Mouse (Mus musculus) stomach, embryonic 15.5 days (tissue): ENCODE data around the gene Ms4a3. TPM values are rescaled to one million over a fixed set of nuclear protein-coding genes. Genes with fewer than 3 reads are reported as not detected.

Experiments used
- ATAC-seq: fragments of 200-750 bp; cut with Nextera tagmentation; 2 replicates; pipeline ENCODE4 v1.8.0; 2017; ENCODE audit warnings: low read depth, moderate number of reproducible peaks, moderate TSS enrichment; ENCODE audit not compliant: insufficient read depth, low FRiP score
- H3K27ac ChIP-seq: fragments of 300-500 bp; sonication (generic); 2 replicates; pipeline ENCODE4 v1.5.1; 2015; ENCODE audit warnings: mild to moderate bottlenecking, inconsistent platforms
- H3K27me3 ChIP-seq: fragments of 300-500 bp; sonication (generic); replicated peaks from 2 replicates; pipeline ENCODE4 v1.6.1; 2015; ENCODE audit warnings: inconsistent platforms
- H3K36me3 ChIP-seq: fragments of 300-500 bp; sonication (generic); 2 replicates; pipeline ENCODE4 v1.6.1; 2015; ENCODE audit warnings: inconsistent platforms
- H3K4me1 ChIP-seq: fragments of 300-500 bp; sonication (generic); 2 replicates; pipeline ENCODE4 v1.6.1; 2015; ENCODE audit warnings: inconsistent platforms
- H3K4me2 ChIP-seq: fragments of 300-500 bp; sonication (generic); 2 replicates; pipeline ENCODE4 v1.6.1; 2015; ENCODE audit warnings: mild to moderate bottlenecking, inconsistent platforms
- H3K4me3 ChIP-seq: fragments of 300-500 bp; sonication (generic); replicated peaks from 2 replicates; pipeline ENCODE4 v1.5.1; 2015; ENCODE audit warnings: inconsistent platforms
- H3K9ac ChIP-seq: fragments of 300-500 bp; sonication (generic); 2 replicates; pipeline ENCODE4 v1.6.1; 2015; ENCODE audit warnings: inconsistent platforms
- H3K9me3 ChIP-seq: fragments of 300-500 bp; sonication (generic); 2 replicates; pipeline ENCODE4 v1.6.1; 2016; ENCODE audit warnings: inconsistent platforms
- WGBS: fragments of 180-500 bp; shearing (Covaris S2); methylation state at CpG from one replicate; pipeline ENCODE4 v1.1.7; 2015; 5-methylcytosine and 5-hydroxymethylcytosine counted together
- polyA plus RNA-seq: library from polyadenylated mRNA; unstranded; fragments of >200 nt; fragmentation: Nextera tagmentation; extraction: Ambion mirVana; gene quantifications from 2 replicates; pipeline ENCODE4 v1.2.1, GENCODE M21; 2015

Gene Ms4a3
- 0.86 and 1.7 TPM in 2 replicates for polyA plus RNA-seq

DNA sequence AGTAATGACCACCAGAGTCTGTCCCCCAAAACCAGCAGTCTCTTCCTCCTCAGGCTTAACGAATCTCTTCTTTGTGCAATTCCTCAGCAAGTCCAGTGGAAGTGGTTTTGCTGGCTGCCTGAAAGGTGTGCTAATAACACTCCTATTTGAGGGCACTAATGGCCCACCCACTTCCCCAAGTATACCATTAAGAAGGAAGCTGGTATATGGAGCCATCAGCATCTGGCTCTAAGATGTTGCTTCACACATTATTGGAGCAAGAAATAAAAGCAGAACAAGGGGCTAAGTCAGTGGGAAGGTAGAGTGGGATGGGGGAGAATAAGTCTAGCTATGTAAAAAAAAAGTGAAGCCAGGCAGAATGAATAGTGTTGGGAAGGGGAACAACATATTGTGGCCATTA, at the start of gene Ms4a3:
Gene Ms4a3 (minus strand): TSS at position 120 of the 400 bp plus-strand sequence.
- WGBS, result 63% methylated on average over 1 of the region's 1 CpGs
- H3K27ac ChIP-seq, result no peak within 1 kb of the TSS
- no peak within 1 kb of the TSS for H3K4me3 ChIP-seq
- no peak for ATAC-seq
- no peak within 1 kb of the TSS for H3K9ac ChIP-seq
- no peaks in the 10 kb centered on the region for H3K9me3 ChIP-seq
- H3K36me3 ChIP-seq, result no peaks in the 10 kb centered on the region
- H3K4me1 ChIP-seq, result no peaks in the 10 kb centered on the region
- no peaks in the 10 kb centered on the region for H3K27me3 ChIP-seq
- H3K4me2 ChIP-seq, result no peak within 1 kb of the TSS

GRCm38 (mm10) chr19:11661562-11661961, 20.9 kb upstream of the Ms4a3 start:
- no peaks in the 10 kb centered on the region for H3K27me3 ChIP-seq
- no peaks in the 10 kb centered on the region for H3K9me3 ChIP-seq
- no peak overlapping the region for H3K4me2 ChIP-seq
- no peak overlapping the region for H3K4me3 ChIP-seq
- H3K9ac ChIP-seq, result no peak overlapping the region
- no peak for ATAC-seq
- no peak overlapping the region for H3K27ac ChIP-seq
- no peaks in the 10 kb centered on the region for H3K36me3 ChIP-seq
- H3K4me1 ChIP-seq, result no peaks in the 10 kb centered on the region

DNA sequence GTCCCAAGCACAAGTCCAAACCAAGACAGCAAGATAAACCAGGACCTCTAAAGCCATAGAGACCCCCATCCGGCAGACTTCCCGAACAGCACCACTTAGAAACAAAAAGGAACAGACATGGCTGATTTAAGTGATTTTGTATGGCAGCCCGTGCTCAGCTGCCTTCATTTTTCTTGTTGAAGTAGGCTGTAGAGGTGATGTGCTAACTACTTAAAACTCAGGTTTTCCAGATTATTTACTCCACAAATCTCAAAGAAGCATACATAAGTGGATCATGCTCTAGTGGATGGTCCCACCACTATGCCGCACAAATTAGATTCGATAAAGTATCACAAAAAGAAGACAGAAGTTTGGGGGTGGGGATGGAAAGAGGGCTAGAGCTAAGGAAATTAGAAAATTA, 19.8 kb upstream of the Ms4a3 start, which contains the start of gene Oosp2:
Gene Oosp2 (minus strand): TSS at position 101 of the 400 bp plus-strand sequence.
- Histone ChIP-seq H3K27me3 (no peaks in the 10 kb centered on the region), H3K9ac (no peak within 1 kb of the TSS), H3K36me3 (no peaks in the 10 kb centered on the region), H3K4me1 (no peaks in the 10 kb centered on the region), H3K4me3 (no peak within 1 kb of the TSS), H3K9me3 (no peaks in the 10 kb centered on the region), H3K4me2 (no peak within 1 kb of the TSS), H3K27ac (no peak within 1 kb of the TSS)
- no peak for ATAC-seq
- WGBS, result 84% methylated on average over 5 of the region's 5 CpGs

- Histone ChIP-seq H3K9me3 (no peaks in the 10 kb centered on the region), H3K36me3 (no peaks in the 10 kb centered on the region), H3K4me2 (no peak overlapping the region), H3K27ac (no peak overlapping the region), H3K4me1 (no peaks in the 10 kb centered on the region), H3K9ac (no peak overlapping the region), H3K27me3 (no peaks in the 10 kb centered on the region), H3K4me3 (no peak overlapping the region)
- no peak for ATAC-seq
- 67% methylated on average over 2 of the region's 2 CpGs for WGBS
Measured at GRCm38 (mm10) chr19:11659142-11659541, 18.5 kb upstream of the Ms4a3 start.

DNA sequence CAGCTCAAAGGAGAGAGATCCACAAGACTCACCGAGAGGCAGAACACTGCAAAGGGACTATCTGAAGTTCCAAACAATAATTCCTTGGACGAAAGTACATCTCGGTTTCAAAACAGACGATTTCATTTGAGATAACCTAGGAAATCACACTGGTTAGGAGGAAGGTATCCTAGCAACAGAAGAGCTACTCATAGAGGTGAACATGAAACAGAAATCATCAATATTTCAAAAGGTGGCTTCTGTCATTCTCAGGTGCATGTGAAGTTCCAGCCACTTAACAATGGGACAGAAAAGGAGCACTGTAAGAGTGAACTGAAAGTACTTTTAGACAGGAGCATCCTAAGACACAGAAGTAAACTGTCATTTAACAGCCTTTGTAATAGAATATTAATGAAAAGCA, 8.9 kb upstream of the Ms4a3 start:
- Histone ChIP-seq H3K27me3 (no peaks in the 10 kb centered on the region), H3K9ac (no peak overlapping the region), H3K9me3 (no peaks in the 10 kb centered on the region), H3K4me3 (no peak overlapping the region), H3K4me1 (no peaks in the 10 kb centered on the region), H3K4me2 (no peak overlapping the region), H3K36me3 (no peaks in the 10 kb centered on the region), H3K27ac (no peak overlapping the region)
- no peak for ATAC-seq
- 73% methylated on average over 4 of the region's 4 CpGs for WGBS

GRCm38 (mm10) chr19:11646166-11646565, 5.5 kb upstream of the Ms4a3 start:
- no peak overlapping the region for H3K4me3 ChIP-seq
- ATAC-seq, result no peak
- 70% methylated on average over 3 of the region's 3 CpGs for WGBS
- no peaks in the 10 kb centered on the region for H3K27me3 ChIP-seq
- no peak overlapping the region for H3K4me2 ChIP-seq
- H3K4me1 ChIP-seq, result no peaks in the 10 kb centered on the region
- no peak overlapping the region for H3K9ac ChIP-seq
- H3K36me3 ChIP-seq, result no peaks in the 10 kb centered on the region
- H3K9me3 ChIP-seq, result no peaks in the 10 kb centered on the region
- no peak overlapping the region for H3K27ac ChIP-seq

GRCm38 (mm10) chr19:11639038-11639437, 1.6 kb downstream of the Ms4a3 start:
- H3K4me1 ChIP-seq, result no peaks in the 10 kb centered on the region
- H3K9ac ChIP-seq, result no peak overlapping the region
- no peaks in the 10 kb centered on the region for H3K36me3 ChIP-seq
- H3K9me3 ChIP-seq, result no peaks in the 10 kb centered on the region
- H3K4me3 ChIP-seq, result no peak overlapping the region
- H3K27ac ChIP-seq, result no peak overlapping the region
- no peak overlapping the region for H3K4me2 ChIP-seq
- ATAC-seq, result no peak
- WGBS, result 72% methylated on average over 4 of the region's 4 CpGs
- H3K27me3 ChIP-seq, result no peaks in the 10 kb centered on the region

GRCm38 (mm10) chr19:11635572-11635971, 5.1 kb downstream of the Ms4a3 start:
- Histone ChIP-seq H3K4me2 (no peak overlapping the region), H3K27me3 (no peaks in the 10 kb centered on the region), H3K4me3 (no peak overlapping the region), H3K36me3 (no peaks in the 10 kb centered on the region), H3K27ac (no peak overlapping the region), H3K4me1 (no peaks in the 10 kb centered on the region), H3K9ac (no peak overlapping the region), H3K9me3 (no peaks in the 10 kb centered on the region)
- 51% methylated on average over 5 of the region's 5 CpGs for WGBS
- no peak for ATAC-seq

DNA sequence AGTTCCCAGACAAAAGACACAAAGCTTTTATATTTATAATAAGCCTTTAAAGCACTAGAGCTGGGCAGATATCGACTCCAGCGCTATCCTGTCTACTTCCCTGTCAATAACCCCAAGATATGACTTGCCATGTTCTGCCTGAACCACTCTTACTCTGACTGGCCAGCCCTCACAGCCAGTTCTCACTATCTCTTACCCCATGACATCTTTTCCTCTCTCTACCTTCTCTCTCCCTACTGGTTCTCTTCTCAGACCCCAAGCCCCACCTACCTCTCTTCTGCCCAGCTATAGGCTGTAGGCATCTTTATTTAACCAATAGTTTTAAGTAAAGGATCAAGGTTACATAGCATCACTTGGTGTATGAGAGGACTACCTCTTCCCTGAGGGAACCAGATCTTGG, 6.3 kb downstream of the Ms4a3 start:
- no peak overlapping the region for H3K4me2 ChIP-seq
- H3K9me3 ChIP-seq, result no peaks in the 10 kb centered on the region
- no peaks in the 10 kb centered on the region for H3K36me3 ChIP-seq
- WGBS, result 63% methylated on average over 2 of the region's 2 CpGs
- no peak for ATAC-seq
- no peak overlapping the region for H3K4me3 ChIP-seq
- no peaks in the 10 kb centered on the region for H3K4me1 ChIP-seq
- no peak overlapping the region for H3K27ac ChIP-seq
- no peaks in the 10 kb centered on the region for H3K27me3 ChIP-seq
- no peak overlapping the region for H3K9ac ChIP-seq

DNA sequence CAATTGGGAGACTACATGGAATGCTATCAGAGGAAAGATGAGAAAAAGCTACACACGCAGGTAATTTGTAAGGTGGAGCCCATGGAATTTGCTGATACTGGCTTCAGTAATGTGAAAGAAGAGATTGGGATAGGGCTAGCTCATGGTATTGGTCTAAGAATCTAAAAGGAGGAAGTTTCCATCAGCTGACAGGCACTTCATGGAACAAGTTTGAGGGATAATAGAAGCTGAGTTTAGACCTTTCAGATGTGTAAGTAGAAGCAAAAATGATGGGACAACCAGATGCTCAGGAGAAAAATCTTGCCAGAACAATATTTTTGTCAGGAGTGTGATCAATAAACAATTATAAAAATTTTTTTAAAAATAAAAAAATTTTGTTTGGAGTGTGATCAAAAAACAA, 6.9 kb downstream of the Ms4a3 start:
- no peak overlapping the region for H3K27ac ChIP-seq
- no peaks in the 10 kb centered on the region for H3K9me3 ChIP-seq
- H3K4me1 ChIP-seq, result no peaks in the 10 kb centered on the region
- H3K9ac ChIP-seq, result no peak overlapping the region
- H3K4me2 ChIP-seq, result no peak overlapping the region
- no peaks in the 10 kb centered on the region for H3K27me3 ChIP-seq
- H3K4me3 ChIP-seq, result no peak overlapping the region
- H3K36me3 ChIP-seq, result no peaks in the 10 kb centered on the region
- ATAC-seq, result no peak
- WGBS, result 72% methylated on average over 1 of the region's 1 CpGs

- Histone ChIP-seq H3K36me3 (no peaks in the 10 kb centered on the region), H3K27me3 (no peaks in the 10 kb centered on the region), H3K4me2 (no peak overlapping the region), H3K27ac (no peak overlapping the region), H3K9me3 (no peaks in the 10 kb centered on the region), H3K4me1 (no peaks in the 10 kb centered on the region), H3K9ac (no peak overlapping the region), H3K4me3 (no peak overlapping the region)
- 46% methylated on average over 5 of the region's 5 CpGs for WGBS
- ATAC-seq, result no peak
Measured at GRCm38 (mm10) chr19:11625231-11625630, 15.4 kb downstream of the Ms4a3 start.

DNA sequence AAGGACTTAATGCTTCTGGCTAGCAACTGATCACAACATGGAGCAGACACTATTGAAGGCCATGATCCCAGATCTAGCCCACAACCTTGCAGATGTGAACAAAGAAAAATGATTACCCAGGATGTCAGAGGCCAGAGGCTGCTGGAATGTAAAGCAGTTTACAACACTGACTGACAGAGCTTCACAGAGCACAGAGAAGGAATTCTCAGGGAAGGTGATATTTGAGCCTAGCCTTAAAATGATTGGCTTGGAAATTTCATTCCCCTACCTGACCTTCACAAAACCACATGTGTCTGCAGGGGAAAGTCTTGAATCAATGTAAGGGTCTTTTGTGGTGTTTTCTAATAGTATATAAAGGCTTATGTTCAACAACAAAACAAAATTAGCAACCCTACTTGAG, 15.9 kb downstream of the Ms4a3 start:
- no peaks in the 10 kb centered on the region for H3K4me1 ChIP-seq
- no peak overlapping the region for H3K27ac ChIP-seq
- H3K9ac ChIP-seq, result no peak overlapping the region
- H3K4me3 ChIP-seq, result no peak overlapping the region
- no peaks in the 10 kb centered on the region for H3K9me3 ChIP-seq
- no peak for ATAC-seq
- H3K4me2 ChIP-seq, result no peak overlapping the region
- no peaks in the 10 kb centered on the region for H3K36me3 ChIP-seq
- no peaks in the 10 kb centered on the region for H3K27me3 ChIP-seq

- Histone ChIP-seq H3K27me3 (no peaks in the 10 kb centered on the region), H3K4me2 (no peak within 1 kb of the TSS), H3K4me3 (no peak within 1 kb of the TSS), H3K9ac (no peak within 1 kb of the TSS), H3K36me3 (no peaks in the 10 kb centered on the region), H3K4me1 (no peaks in the 10 kb centered on the region), H3K27ac (no peak within 1 kb of the TSS), H3K9me3 (no peaks in the 10 kb centered on the region)
- 83% methylated on average over 2 of the region's 2 CpGs for WGBS
- no peak for ATAC-seq
Measured at GRCm38 (mm10) chr19:11623551-11623950, 17.1 kb downstream of the Ms4a3 start, which contains the start of gene Ms4a2. Gene Ms4a2, minus strand, starts transcription at chr19:11623719.
